Mouse (Mus musculus) liver, embryonic 14.5 days (tissue): ENCODE measurements around the gene Arhgap5.

ENCODE experiments used
- CTCF ChIP-seq: IDR thresholded peaks from 2 replicates; pipeline ENCODE4 v1.5.1; 2016; ENCODE audit warnings: antibody characterized with exemption, low read depth, control low read depth
- EP300 ChIP-seq: IDR thresholded peaks from 2 replicates; pipeline ENCODE4 v1.6.1; 2016; ENCODE audit warnings: antibody characterized with exemption, low read depth

DNA sequence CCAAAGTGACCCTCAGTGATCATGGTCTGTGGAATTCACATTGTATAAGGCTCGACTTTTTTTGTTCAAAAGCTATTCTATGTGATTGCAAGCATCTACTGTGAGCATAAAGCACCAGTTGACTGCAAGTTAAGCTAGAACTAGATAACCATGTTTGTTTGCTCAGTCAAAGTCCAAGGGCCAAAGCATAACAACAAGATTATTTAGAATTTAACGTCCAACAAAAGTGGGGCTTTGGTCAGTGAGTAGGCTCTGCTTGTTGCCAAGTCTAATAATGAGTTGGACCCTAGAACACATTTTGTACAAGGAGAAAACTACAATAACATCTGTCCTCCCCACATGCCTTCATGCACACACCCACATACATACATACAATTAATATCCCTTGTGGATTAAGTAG, 69.6 kb downstream of the Arhgap5 start:
- TF ChIP-seq CTCF (no peak), EP300 (no peak)
